Mouse (Mus musculus): ENCODE measurements around the gene Ccdc13.

- TF ChIP-seq CTCF (IDR thresholded peaks at IDR 0.05; ENCODE audit: low read depth) (no peak), EP300 (IDR thresholded peaks at IDR 0.05; ENCODE audit: low read depth) (no peak)
These were observed 5.4 kb downstream of the Ccdc13 start for GRCm38 (mm10) chr9:121833825-121834224.
